Mouse (Mus musculus) lung, postnatal 0 days (tissue): ENCODE measurements at regions not wholly inside any gene's neighbourhood (a gene's known extent, or its start where the extent isn't known, plus 50 kb on each side); places are given as distances from the start of the nearest gene placed in this dataset.

Source experiments
- CTCF ChIP-seq: IDR thresholded peaks from 2 replicates; pipeline ENCODE4 v1.5.1; 2016; ENCODE audit warnings: antibody characterized with exemption, mild to moderate bottlenecking
- EP300 ChIP-seq: IDR thresholded peaks from 2 replicates; pipeline ENCODE4 v1.6.1; 2016; ENCODE audit warnings: antibody characterized with exemption, mild to moderate bottlenecking, control low read depth

GRCm38 (mm10) chr17:51542544-51542943, 290.5 kb downstream of the Satb1 start:
- TF ChIP-seq CTCF (no peak), EP300 (no peak)
